Mouse (Mus musculus): ENCODE data around the gene Prkch.

Prkch gene

DNA sequence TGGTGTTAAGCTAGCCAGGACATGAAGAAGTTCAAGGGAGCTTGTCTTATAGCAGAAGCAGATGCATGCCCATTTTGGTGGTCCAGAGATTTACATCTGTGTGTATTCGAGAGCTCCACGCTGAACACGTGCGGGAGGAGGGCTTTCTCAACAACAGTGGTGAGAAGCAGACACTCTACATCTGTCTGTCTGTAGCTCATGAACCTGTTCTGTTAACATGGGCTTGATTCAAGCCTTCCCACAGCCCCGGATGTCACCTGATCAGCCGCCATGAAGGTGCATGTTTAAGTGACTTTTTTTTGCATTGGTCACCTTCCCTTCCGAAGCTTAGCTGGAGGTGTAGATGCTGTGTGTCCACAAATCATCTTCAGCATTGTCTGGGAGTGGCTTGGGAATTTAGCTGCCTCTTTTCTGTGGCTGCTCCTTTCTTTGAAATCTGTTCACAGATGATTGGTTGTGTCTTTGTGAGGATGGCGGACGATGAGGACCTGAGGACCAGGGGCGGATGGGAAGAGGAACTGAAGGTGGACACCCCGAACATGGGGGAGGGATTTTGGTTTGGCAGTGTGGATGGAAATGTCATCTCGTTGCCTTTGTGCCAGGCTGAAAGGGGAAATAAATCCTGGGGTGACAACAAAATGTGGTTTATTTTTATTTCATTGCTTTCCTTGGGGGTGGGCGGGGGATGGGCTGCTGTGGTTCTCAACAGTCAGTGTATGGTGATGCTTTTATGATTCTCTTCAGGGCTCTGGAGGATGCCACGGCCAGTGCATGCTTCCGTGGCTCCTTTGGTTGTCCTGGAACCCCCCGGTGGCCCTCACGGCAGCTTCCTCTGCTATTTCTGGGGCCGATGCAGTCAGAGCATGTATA, 25.3 kb downstream of the Prkch start:
- CTCF ChIA-PET = interaction anchor here (0.6 to 0.8 kb wide), 2 partner anchors 11 to 46 kb away, joined by 3 read pairs; no protein-coding TSS in a partner anchor

DNA sequence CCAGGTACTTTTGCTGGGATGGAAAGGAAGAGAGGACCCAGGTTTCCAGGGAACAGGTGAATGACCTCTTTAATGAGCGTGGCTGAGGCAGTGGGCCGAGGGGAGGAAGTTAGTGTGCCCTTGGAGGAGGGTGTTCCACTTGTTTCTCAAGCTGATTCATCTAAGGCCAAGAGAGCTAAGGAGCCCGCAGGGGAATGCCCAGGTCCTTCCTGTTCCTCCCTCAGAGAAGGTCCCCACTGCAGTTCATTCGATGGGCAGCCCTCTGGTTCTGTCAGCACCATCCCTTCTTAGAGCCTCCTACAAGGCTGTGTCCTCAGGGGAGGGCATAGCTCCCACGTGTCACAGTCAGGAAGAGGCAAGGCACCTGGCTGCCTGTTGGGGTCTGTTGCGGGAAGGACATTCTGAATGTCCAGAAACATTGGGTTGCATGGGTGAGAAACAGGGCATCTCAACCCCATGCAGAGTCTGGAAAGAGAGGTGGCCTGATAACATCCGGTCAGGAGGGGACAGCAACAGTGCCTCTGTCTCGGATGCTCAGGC, 26.3 kb downstream of the Prkch start:
- CTCF ChIA-PET = interaction anchor here (0.6 to 0.8 kb wide), 3 partner anchors 12 to 103 kb away, joined by 3 to 9 read pairs (median 3); no protein-coding TSS in a partner anchor

DNA sequence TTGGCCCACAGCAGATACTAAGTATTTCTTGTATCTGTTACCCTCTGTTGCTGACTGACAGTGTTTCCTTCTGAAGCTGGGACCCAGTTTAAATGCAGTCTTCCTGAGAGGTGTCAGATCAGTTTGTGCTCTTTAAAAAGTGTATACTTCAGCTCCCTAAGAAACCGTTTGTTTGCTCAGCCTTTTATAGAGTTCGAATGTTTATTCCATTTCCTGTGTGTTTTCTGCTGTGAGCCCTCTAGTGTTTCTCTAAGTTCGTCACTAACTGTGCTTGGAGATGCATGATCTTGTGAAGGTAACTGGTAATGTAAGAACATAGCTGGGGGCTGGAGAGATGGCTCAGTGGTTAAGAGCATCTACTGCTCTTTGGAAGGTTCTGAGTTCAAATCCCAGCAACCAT, 27.1 kb downstream of the Prkch start:
- CTCF ChIA-PET = no interaction called here

DNA sequence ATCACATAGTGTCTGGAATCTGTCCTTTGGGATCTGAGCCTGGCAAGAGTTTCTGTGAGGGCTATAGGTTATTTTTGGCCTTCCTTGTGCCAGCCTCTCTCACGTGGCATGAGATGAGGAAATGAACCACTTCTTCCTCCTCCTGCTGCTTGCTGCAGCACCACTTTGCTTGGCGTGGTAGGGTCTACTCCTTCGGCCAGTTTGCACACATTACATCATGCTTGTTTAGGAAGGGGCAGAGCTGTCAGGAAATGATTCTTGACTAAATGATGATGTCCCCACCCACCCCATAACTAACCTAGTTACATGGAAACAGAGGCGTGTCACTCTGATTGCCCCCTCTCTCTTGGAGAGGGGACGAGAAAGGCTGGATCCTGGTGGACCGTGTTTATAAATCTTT, 28.6 kb downstream of the Prkch start:
- CTCF ChIA-PET = no interaction called here

DNA sequence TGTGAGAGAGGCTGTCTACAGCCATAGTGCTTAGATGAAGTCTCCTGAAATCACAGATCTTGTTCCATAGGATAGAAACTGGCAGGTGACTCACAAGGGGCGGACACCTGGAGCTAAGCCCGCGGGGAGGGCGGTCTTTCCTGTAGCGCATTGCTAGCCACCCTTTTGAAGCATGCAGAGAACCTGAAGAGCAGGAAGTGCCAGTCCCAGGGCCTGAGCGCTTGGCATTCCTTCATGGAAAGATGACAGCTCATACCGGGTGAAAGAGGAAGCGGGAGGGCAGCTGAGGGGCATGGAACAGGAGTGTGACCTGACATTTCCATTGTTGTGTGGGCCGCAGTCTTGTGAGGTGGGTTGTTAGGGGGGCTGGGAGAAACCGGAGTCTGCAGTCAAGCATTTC, 33.1 kb downstream of the Prkch start:
- CTCF ChIA-PET = no interaction called here

DNA sequence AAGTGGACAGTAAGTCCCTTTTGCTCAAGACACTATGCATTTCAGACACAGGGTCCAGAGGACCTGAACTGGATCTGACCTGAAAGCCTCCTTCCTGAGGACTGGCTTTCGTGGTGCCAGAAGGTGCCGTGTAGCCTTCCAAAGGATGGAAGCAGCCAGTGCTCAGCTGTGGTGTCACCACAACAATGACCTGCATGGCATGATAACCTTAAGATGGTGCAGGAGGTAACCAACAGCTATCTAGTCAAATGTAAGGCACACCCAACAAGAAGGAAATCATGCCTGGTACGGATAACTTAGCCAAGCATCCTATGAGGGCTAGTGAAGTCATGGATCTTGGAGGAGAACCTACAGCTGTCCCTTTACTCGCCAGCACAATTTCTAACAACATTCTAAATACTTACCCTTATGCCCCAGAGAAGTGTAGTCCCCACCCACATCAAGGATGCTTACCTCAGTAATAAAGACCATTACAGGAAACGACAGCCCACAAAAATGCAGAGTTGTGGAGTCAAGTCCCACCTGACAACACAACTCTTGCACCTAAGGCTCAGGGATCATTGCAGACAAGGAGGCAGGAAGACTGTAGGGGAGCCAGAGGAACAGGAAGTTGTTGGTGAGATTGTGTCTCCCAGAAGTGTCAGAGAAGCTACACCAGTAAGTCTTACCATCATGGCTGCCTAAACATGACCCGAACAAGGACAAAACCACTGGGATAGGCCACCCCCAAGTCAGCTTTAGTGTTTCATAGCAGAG, 40.9 kb downstream of the Prkch start:
- CTCF ChIA-PET = no interaction called here

DNA sequence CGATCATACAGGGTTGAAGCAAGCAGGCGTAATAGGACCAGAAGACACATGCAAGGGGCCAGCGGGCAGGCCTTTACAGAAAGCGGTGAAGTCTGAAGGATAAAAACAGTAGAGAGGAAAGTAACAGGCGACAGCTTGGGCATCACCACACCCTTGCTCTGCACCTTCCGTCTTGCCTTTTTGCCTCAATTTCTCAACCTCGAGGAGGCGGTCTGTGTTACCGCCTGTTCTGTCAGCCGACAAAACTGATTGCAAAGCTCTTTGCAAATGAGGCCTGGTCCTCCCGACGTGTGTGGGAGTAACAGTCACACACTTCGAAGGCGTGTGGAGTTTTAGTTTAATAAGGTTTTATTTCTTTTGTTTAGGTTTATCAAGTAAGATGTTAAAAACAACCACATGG, 43.3 kb downstream of the Prkch start:
- CTCF ChIA-PET = no interaction called here

DNA sequence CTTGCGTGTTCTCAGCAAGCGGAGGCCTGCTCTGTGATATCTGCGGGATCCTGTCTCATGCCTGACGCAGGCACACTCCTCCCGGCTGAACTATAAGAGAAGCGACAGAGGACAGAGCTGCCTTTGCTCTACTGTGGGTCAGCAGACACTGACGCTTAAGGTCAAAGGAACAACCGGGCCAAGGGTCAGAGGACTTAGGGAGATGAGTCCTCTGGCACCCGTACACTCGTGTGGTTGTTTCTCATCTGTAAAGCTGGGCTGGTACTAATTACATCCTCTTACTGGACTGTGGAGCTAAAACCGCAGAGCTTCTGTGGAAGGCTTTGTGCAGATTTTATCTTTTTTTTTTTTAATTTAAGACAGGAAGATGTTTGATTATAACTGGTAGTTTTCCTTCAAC, 46.0 kb downstream of the Prkch start:
- CTCF ChIA-PET = interaction anchor here (0.7 kb wide), 1 partner anchor 31 kb away, joined by 3 read pairs; no protein-coding TSS in a partner anchor

DNA sequence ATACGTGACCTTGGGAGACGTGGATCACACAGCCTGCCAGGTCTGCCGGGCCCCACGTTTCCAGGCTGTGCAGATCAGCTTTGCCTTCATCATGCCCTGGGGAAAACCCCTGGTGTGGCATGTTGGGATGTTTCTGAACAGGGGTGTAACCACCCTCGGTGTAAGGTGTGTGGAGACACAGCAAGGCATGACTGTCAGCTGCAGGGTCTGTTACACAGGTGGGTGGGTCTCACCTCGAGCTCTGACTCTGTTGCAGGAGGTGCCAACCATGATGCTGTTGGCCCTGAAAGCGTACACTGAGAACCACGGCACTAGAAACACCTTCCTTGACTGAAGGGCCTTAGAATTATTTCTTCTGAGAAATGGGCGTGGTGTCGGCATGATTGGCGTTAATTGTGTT, 46.6 kb downstream of the Prkch start:
- CTCF ChIA-PET = no interaction called here

DNA sequence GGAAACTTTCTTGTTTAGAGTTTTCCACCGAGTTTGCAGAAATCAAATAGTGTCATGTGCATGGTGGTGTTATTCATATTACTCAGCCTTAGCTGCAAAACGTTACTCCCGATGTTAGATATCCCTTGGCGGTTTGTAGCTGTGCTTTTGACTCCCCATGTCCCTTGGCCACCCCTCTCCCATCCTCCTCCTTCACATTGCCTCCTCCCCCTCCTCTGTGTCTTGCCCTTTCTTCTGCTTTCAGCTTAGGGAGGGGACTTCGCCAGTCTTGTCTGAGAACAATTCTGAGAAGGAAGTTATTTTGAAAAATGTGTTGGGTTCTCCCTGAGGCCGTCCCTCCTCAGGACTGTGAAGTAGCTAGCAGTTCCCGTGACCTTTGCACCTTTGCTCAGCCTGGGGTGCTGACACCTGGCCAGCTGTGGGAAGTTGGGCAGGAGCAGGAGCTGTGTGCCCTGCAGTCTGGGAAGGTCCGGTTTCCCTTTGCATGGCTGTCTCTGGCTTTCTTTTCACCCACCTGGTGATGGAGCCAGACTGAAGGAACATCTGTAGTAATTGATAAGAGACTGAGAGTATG, 48.2 kb downstream of the Prkch start:
- CTCF ChIA-PET = no interaction called here

DNA sequence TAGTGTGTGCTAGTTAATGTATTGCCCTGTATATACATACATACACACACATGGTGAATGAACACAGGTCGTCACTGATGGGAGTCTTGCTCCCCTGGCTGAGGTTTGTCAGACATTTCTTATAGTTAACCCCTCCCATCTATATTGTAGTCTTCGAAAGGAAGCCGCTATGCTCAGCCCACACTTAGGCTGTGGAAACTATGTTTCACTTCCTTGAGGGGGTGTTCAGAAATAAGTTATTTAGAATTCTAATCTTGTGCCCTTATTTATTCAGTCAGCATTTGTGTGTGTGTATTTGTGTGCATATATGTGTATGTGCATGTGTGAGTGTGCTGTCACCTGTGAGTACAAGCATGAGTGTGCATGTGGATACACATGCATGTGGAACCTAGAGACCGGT, 49.1 kb downstream of the Prkch start:
- CTCF ChIA-PET = no interaction called here

DNA sequence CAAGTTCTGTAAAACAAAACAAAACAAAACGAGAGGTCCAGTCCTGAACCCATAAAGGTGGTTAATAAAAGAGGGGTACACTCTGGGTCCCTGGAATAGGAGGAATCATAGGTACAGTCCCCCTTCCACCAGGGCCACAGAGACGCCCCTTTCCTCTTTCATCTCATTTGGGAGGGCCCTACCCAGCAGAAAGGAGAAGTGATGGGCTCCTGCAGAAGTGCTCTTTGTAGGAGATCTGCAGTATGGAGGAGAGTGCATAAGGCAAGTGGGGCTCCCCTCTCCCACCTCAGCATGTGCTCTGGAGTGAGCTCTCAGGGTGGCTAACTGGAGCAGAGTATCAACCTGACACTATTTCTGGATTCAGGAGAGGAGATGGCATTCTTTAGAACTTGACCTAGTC, 55.0 kb downstream of the Prkch start:
- CTCF ChIA-PET = no interaction called here

DNA sequence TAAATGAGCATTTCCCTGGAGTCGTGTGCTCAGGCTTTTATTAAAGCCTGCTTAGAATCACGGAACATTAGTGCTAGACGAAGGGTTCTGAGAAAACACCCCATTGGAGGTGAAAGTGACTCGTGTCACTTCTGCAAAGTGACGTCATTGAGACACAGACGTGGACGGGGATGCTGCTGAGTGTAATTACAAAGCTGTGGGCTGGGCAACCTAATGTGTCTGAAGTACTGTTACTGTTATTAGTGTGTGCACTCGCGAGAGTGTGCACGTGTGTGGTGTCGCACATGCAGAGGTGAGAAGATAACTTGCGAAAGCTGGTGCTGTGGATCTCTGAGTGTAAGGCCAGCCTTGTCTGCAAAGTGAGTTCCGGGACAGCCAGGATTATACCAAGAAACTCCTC, 56.6 kb downstream of the Prkch start:
- CTCF ChIA-PET = no interaction called here

DNA sequence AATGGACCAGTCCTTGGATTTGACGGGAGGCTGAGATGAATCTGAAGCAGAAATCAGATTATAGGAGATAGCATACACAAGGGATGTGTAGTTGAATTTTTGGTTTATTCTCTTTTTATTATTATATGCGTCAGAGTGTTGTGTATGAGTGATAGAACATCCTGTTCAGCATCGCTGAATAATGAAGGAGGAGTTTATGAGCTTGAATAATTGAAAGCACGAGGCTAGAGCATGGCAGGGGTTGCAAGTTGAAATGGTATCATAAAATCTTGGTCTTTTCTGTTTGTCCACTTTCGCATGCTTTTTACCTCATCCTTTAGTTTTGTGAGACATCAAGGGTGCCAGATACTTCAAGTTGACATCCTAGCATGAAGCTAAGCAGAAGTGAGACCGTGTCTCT, 60.6 kb downstream of the Prkch start:
- CTCF ChIA-PET = no interaction called here

DNA sequence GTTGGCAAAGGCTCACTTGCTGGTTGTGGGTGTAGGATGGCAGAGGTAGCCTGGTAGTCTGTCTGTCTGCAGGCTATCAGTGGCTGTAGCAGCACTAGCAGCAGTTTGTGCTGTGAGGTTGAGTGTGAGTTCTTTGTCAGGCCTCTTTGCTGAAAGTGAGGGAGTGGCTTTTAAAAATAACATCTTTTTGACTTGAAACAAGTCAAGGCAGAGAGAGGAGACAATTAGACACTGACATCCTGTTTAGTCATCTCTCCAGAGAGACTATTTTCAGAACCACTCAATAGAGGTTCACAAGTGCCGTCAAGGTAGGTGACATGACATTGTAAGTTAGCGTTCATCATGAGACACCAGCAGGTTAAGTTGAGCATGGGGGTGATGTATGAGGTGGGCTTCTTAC, 63.1 kb downstream of the Prkch start:
- CTCF ChIA-PET = no interaction called here

DNA sequence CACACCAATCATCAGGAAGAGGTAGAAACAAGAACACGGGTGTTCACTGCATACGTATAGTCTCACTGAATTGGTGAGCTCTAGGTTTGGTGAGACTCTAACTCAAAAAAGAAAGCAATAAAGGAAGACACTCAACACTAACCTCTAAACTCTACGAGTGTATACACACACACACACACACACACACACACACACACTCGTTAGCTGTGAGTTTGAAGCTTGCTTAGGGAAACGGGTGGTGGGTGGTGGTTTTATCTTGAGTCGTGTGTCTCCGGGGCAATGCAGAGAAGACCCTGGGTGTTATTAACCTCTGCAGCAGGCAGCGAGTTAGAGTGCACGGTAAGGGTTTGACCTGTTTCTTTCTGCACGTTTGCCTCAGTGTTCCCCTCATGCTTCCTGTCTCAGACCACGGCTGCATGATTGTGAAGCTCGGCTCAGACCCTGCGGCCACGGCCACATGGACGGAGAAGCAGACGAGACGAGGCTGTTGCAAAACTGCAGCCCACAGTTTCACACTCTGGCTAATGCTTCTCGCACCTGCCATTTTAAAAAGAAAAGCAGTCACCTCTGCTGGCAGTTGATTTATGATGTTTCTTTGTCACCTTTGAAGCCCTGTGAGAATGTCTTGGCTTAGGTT, 72.1 kb downstream of the Prkch start:
- CTCF ChIA-PET = no interaction called here

DNA sequence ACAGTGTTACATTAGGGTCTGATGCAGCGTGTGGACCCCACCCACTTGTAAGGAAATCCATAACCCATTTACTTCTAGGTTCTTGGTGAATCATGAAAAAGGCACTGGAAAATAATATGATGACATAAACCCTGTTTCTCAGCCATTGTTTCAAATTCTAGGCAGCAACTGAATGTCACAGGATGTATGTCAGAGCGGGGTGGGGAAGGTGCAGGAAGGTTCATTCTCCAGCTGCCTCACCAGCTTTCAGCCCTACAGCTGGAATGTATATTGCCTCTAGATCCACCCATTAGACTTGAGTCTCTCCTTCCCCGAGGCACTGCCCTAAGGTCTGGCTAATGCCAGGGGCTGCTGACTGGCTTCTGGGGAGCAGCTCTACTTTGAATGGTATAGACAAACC, 78.8 kb downstream of the Prkch start:
- CTCF ChIA-PET = no interaction called here

DNA sequence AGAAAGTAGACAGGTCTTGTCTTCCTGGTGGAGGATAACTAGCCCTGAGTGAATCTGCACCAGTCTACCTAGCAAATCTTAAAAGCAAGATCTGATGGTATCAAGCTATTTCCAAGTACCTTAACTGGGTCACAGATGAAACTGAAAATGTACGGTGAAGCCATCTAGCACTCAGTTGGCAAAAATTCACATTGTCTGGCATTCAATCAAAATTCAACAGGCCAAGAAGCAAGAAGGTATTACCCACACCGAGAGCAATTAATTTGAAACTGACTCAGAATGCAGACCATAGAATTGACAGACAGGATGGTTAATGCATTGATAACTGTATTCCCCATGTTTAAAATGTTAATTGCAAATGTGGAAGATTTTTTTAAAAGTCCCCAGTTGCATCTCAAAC, 82.1 kb downstream of the Prkch start:
- CTCF ChIA-PET = no interaction called here

DNA sequence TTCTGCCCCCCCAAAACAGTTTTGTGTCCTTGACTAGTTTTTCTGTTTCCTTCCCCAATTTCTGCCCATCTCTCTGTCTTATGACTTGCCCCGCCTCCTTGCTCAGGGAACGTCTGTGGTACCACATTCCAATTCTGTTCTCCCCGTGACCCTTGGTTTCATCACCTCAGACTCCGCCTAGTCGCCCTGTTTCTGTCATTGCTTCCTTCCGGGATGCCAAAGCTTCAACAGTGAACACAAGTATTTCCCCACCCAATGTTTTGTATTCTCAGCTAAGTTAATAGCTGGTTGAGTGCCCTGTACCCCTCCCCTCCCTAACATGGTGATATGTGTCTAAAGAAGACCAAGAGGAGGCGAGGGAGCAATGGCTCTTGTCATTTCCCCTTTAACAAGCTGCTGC, 83.0 kb downstream of the Prkch start:
- CTCF ChIA-PET = no interaction called here

DNA sequence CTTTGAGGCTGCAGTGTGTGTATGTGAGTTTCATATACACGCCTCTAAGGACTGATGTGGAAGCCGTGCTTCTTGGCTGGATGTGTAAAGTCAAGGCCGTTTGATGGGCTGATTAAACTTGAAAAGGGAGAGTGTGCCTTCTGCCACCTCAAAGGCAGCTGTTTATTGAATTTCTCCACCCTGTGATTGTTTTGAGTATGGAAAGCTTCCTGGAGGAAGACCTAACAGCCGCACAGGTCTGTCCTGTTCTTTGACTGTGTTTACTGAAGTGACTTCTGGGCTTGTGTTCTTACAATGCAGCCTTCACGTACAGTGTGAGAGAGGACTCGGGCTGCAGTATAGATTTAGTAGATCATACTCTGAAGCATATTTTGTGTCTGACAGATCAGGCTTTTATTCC, 86.1 kb downstream of the Prkch start:
- CTCF ChIA-PET = no interaction called here

DNA sequence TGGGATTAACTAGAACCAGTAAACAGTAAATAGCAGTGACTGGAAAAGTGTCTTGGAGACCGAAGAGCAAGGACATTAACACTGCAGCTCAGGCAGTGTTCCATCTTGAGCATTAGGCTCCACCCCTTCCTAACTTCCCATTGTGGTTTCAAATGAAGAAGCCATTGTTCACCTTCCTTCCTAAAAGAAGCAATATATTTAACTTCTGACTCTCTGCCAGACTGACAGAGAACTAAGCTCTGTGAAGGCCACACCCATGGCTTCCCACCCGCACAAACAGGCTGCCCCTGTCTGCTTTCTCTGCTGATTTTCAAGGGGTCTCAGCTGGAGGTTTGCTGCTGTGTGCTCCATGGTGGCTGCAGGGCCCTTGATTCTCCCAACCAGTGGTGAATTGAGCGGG, 86.9 kb downstream of the Prkch start:
- CTCF ChIA-PET = no interaction called here

DNA sequence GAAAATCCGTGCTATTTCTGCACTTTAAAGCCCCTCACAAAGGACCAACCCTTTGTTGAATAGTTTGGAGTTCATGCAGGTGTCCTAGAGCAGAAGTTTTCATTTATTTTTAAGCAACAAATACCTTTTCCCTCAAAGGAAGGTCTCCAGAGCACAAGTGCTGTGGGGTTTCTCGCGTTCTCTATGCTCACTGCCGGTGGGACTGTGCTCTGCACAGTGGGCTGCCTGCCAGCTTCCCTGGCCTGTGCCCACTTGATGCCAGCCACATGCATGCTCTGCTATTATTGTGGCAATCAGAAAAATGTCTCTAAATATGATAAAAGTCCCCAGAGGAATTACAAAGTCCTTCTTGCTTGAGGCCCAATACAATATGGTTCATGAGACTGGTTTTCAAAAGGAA, 87.4 kb downstream of the Prkch start:
- CTCF ChIA-PET = no interaction called here

All from spleen, embryonic (tissue).